Mouse (Mus musculus): ENCODE measurements at regions not wholly inside any gene's neighbourhood (a gene's known extent, or its start where the extent isn't known, plus 50 kb on each side); places are given as distances from the start of the nearest gene placed in this dataset.
A peak's percentile ranks its signal among the peaks of the same experiment; 100 is the strongest.

DNA sequence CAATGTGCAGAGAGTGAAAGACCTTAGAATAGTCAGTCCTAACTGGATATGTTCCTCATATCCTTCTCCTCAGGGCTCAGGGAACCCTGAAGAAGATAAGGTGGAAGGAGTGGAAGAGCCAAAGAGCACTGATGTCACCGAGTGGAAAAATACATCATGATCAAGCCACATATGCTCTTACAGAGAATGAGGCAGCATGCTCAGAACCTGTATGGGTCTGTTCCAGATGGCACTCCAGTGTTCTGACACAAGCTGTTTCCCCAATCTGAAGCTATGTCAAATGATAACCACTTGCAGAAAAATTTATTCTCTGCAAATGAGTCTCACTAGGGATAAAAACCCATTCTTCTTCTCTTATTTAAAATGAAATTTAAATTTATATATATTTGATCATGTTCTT, 572.6 kb upstream of the Robo2 start:
- DNase-seq, result no peak
- intact Hi-C loops (cut with DNase I), result no loop called here

- no peak for DNase-seq
- intact Hi-C loops (cut with DNase I), result no loop called here
Observed at GRCm38 (mm10) chr16:74966099-74966498, 554.5 kb upstream of the Robo2 start.

DNA sequence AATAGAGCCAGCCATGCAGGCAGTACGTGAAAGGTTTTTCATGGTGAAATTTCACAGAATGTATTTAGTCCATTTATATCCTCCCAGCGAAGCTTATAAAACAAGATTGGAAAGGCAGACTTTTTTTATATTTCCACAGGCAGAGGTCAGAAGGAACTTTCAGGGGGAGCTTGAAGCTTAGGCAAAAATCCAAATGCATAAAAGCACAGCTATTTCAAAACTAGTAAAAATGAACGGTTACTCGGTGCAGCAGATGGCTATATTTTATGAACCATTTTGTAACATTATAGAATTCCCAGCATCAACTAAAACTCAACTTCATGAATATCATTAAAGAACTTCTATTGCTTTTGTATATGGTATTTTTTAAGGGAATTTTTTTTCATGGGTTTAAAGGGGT, 518.1 kb upstream of the Robo2 start:
- intact Hi-C loops (cut with DNase I), result no loop called here
- no peak for DNase-seq

GRCm38 (mm10) chr16:74900835-74901234, 489.2 kb upstream of the Robo2 start:
- intact Hi-C loops (cut with DNase I), result no loop called here
- peak; percentile 65 for DNase-seq

DNA sequence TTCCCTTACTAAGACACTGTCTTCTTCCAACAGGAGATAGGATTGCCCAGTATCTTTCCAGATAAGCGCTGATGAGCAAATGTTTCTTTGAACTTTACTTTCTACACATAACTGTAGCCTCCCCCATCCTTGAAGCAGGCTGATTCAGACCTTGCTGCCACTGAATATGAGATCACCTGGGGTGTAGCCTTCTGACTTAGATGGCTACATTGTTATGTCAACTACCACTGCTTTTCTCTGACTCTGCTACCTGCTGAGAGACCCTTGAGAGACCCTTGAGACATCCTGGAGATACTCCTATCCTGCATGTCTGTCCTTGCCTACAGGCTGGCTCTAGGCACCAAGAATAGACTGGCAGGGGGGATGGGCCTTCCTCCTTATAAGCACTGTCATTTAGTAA, 476.1 kb upstream of the Robo2 start:
- intact Hi-C loops (cut with DNase I), result no loop called here
- no peak for DNase-seq

DNA sequence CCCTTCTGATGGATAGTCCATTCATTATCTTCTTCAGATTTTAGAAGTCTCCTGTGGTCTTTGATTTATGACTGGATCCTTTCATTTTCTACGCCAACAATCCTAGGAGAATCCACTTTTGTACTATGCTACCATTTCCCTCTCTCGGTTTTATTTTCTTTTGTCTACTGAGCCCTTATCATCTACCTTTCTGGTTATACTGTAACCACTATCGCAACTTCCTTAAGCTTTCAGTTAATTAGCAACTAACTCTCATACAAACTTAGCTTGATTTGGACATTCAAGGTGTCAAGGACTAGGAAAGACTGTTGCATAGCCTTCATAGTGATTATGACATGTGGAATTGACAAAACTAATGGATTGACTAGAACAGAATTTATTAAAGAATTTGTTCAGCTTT, 467.0 kb upstream of the Robo2 start:
- intact Hi-C loops (cut with DNase I), result no loop called here
- DNase-seq, result no peak

DNA sequence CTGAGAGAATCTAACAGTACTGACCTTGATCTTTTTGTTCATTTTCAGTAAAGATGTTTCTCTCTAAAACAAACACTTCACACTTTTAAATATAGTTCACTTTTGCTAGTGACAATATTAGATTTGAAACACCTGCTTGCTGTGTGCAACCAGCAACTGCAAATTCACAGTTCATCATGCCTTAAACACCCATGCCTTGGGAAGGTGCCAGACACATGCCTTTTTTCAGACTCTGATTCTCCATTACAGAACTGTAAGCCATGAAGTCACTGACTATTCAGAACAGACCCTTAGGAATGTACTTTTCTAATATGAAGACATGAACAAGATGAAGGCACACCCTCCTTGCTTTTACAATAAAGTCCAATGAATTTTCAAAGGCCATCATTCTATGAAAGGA, 462.1 kb upstream of the Robo2 start:
- DNase-seq, result peak; percentile 3
- intact Hi-C loops (cut with DNase I), result no loop called here

DNA sequence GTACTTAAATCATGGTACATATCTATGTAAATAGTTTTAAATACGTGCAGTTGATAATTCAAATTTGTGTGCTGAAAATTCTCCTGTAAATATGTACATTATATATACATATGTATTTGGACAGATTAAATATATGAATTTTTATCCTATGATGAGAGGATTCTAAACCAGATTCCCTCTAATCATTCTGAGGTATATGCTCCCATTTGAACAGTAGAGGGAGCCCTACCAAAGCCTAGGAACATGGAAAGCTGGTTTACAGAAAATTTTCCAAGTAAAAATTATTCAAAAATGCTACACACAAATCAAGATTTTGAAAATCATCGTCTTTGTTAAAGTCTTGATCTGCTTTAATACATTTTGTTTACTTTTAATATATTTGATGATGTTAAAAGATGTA, 446.1 kb upstream of the Robo2 start:
- intact Hi-C loops (cut with DNase I), result loop anchor here (5.0 kb wide), 1 partner anchor 675 kb away; no protein-coding TSS in a partner anchor
- no peak for DNase-seq

DNA sequence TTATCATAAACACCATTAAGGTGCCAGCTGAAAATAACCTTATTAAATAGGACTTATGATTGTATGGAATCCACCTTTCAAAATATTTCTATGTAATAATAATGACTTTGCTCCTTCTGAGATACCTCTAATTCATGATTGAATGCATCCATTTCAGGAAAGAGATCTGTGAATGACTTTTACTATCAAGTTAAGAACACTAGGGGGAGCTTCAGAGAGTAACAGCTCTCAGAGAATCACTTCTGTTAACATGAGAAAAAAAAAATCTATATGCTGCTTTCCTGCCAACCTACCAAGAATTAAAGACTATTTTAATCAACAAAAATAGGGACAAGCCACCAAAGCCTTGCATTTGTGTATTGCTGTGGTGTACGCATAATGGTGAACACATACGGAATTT, 428.4 kb upstream of the Robo2 start:
- intact Hi-C loops (cut with DNase I), result no loop called here
- no peak for DNase-seq

DNA sequence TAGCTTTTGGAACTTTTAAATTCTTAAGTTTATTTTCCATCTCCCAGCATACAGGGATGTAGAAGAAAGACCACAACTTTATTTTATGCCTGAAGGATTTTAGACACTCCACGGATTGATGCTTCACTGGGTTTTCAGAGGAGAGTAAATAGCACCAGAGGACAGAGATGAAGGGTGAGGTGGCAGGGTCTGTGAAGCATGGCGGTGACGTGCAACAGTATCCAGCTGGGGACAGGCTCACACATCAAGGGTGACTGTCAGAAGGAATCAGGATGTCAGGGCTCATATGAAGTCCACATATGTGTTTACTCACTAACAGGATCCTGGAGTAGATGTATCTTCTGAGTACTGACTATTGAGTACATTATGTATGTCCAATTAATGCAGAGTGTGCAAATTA, 402.8 kb upstream of the Robo2 start:
- peak; percentile 21 for DNase-seq
- intact Hi-C loops (cut with DNase I), result no loop called here

GRCm38 (mm10) chr16:74809154-74809825, 397.7 kb upstream of the Robo2 start:
- intact Hi-C loops (cut with DNase I), result no loop called here
- no peak for DNase-seq

DNA sequence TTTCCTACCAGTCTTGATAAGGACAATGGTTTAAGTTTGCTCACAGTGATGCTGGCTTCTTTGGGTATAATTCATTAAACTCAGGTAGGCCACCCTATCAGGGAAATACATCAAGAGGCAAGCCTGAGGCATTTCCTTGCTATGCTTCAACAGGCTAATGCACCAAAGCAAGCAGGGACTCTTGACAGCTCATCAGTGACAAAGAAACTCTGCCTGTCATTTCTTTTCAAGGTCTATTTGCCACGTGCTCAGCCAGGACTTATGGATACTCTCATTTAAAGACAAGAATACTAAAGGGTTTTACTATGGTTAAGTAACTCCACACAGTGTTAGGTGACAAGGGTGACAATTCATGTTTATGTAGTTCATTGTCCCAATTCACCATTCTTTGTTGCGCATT, 395.1 kb upstream of the Robo2 start:
- intact Hi-C loops (cut with DNase I), result no loop called here
- no peak for DNase-seq

- DNase-seq, result peak; percentile 43
- intact Hi-C loops (cut with DNase I), result no loop called here
Observed at GRCm38 (mm10) chr16:74801296-74801695, 389.7 kb upstream of the Robo2 start.

GRCm38 (mm10) chr16:74796303-74796653, 384.7 kb upstream of the Robo2 start:
- intact Hi-C loops (cut with DNase I), result no loop called here
- DNase-seq, result no peak

DNA sequence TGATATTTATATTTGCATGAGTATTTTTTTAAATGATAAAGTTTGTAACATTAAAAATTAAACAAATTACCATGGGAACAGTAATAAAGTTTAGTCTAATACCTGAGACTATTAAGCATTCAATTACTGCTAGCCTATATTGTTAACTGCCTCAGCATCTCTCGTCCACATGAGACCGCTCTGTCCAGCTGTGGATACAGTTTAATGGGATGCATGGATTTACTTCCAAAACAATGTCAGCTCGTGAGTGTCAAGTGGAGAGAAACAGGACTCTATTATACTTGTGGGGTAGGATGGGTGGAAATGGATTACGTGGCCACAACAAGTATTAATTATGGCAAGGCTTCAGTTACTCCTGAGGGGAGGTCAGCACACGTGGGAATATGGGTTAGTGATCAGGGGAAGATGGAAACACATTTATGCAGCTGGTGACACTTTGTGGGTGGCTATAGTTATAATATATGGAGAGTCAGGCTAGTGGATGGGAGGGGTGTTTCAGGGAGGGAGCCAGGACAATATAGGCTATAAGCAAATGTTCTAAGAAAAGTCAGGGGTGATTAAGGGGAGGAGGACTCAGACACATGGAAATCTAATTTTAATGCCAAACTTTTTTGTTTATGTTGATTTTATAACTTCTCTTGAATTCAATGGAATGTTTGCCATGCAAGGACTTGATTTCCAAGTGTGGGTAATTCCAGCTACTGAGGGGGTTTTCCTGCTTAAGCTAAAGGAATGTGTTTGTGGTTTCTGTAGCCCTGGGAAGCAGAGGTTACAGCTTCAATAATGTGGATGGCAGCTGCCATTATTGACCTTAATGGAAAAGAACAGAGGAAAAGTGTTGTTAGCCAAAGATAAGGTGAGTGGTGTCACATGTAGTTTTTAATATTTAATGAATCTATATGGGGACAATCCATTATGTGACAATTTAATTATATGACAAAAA, 384.0 kb upstream of the Robo2 start:
- no peak for DNase-seq
- intact Hi-C loops (cut with DNase I), result no loop called here

DNA sequence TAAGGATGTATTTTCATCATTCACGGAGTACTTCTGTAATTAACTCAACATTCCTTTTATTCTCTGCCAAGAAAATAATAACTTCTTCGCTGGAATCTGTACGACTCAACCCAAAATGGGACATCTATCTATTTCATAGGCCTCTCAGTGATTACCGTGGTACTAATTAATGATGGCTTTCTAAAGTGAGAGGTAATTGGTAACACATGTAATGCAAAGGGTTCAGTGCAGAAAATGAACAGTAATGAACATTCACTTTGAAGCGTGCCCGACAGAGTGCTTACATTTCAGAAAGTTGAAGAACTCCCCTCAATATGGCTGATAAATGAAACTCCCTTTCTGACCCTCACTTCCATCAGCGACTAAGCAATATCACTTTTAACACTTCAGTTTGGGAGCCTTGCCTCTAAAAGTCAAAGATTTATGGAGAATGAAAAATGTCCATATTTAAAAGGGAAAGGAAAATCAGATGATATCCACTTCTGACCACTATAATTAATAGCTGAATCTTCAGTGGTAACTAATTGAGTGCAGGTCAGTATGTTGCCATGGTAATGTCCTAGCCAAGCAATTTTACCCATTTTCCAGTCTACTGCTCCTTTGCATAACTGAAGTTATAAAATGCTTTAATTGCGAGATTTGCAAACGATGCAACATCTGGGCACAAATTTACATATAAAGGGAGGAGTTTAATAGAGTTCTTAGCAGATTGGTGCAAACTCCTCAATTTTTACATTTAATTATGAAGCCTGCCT, 373.9 kb upstream of the Robo2 start:
- intact Hi-C loops (cut with DNase I), result no loop called here
- DNase-seq, result no peak

GRCm38 (mm10) chr16:74780388-74780787, 368.8 kb upstream of the Robo2 start:
- DNase-seq, result no peak
- intact Hi-C loops (cut with DNase I), result no loop called here

GRCm38 (mm10) chr16:74768264-74768663, 356.6 kb upstream of the Robo2 start:
- intact Hi-C loops (cut with DNase I), result no loop called here
- DNase-seq, result no peak

DNA sequence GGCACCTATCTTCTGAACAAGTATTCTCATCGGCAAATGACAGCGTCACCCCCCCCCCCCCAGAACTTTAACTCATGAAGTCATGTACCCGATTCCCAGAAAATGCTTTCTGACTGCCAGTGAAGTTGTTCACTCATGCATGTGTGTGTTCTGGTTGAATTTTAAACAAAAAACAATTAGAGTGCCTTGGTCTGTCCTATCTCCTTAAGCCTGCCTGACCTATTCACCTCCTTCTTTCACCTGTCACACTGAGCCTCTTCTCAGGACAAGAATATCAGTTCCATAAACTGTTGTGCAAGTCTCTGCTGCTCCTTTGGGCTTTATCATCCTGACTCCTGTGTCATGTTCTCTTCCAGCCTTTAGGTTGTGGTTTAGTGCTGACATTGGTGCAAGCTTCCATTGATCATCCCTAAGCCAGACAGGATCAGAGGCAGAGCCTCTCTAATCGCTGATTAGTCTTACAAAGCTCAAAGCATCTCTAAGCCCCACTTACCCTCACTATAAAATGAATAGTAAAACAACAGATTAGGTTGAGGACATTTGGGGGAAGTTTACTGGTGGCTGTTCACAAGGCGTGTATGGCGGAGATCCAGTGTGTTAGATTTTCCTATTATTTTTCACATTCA, 345.2 kb upstream of the Robo2 start:
- intact Hi-C loops (cut with DNase I), result no loop called here
- DNase-seq, result no peak

- intact Hi-C loops (cut with DNase I), result no loop called here
- no peak for DNase-seq
Observed at GRCm38 (mm10) chr16:74750900-74751299, 339.3 kb upstream of the Robo2 start.

GRCm38 (mm10) chr16:74749006-74749405, 337.4 kb upstream of the Robo2 start:
- intact Hi-C loops (cut with DNase I), result no loop called here

More at GRCm38 (mm10) chr16:74749006-74749405, 337.4 kb upstream of the Robo2 start:
- DNase-seq, result no peak

All from left cerebral cortex, postnatal 4 days (tissue).